Mouse (Mus musculus): ENCODE measurements at regions not wholly inside any gene's neighbourhood (a gene's known extent, or its start where the extent isn't known, plus 50 kb on each side); places are given as distances from the start of the nearest gene placed in this dataset.

GRCm38 (mm10) chr12:117386957-117387356 lies 129.3 kb upstream of the Rapgef5 start:
- TF ChIP-seq CTCF (IDR thresholded peaks at IDR 0.05; ENCODE audit: low read depth, low read length) (no peak), POLR2A (IDR thresholded peaks at IDR 0.05; ENCODE audit: insufficient read depth, low read length) (no peak), EP300 (IDR thresholded peaks at IDR 0.05; ENCODE audit: insufficient read depth, low read depth, low read length) (no peak)

Data from ES-Bruce4 (cell line).